Mouse (Mus musculus): ENCODE data around the gene Ing4. TPM values are rescaled to one million over a fixed set of nuclear protein-coding genes. Genes with fewer than 3 reads are reported as not detected.

Ing4 gene
- polyA plus RNA-seq, 1 experiment, result 52.2 TPM

- Histone ChIP-seq H3K4me1 (ENCODE audit: control insufficient read depth, insufficient read depth, low read length) (no peaks in the 10 kb centered on the region; the same call in 1 of the 2 replicates), H3K4me3 (ENCODE audit: insufficient read depth, low read length) (no peak overlapping the region), H3K27ac (ENCODE audit: insufficient read depth, low read length) (no peak overlapping the region)
- no peak for TF ChIP-seq CTCF (IDR thresholded peaks at IDR 0.05; ENCODE audit: borderline replicate concordance, insufficient read depth, low read length)
- TF ChIP-seq POLR2A (IDR thresholded peaks at IDR 0.05; ENCODE audit: low read depth, low read length), result no peak
These were observed 44.9 kb downstream of the Ing4 start for GRCm38 (mm10) chr6:125084424-125084823.

- Histone ChIP-seq H3K27ac (ENCODE audit: insufficient read depth, low read length) (no peak overlapping the region), H3K4me1 (ENCODE audit: control insufficient read depth, insufficient read depth, low read length) (no peaks in the 10 kb centered on the region; the same call in 1 of the 2 replicates), H3K4me3 (ENCODE audit: insufficient read depth, low read length) (no peak overlapping the region)
- no peak for TF ChIP-seq POLR2A (IDR thresholded peaks at IDR 0.05; ENCODE audit: low read depth, low read length)
- TF ChIP-seq CTCF (IDR thresholded peaks at IDR 0.05; ENCODE audit: borderline replicate concordance, insufficient read depth, low read length), result no peak
These were observed 48.4 kb downstream of the Ing4 start for GRCm38 (mm10) chr6:125087937-125088336.

- TF ChIP-seq CTCF (IDR thresholded peaks at IDR 0.05; ENCODE audit: borderline replicate concordance, insufficient read depth, low read length) (no peak), POLR2A (IDR thresholded peaks at IDR 0.05; ENCODE audit: low read depth, low read length) (no peak)
- no peak overlapping the region for H3K4me3 ChIP-seq (ENCODE audit: insufficient read depth, low read length)
- H3K4me1 ChIP-seq (ENCODE audit: control insufficient read depth, insufficient read depth, low read length), result no peaks in the 10 kb centered on the region; the same call in 1 of the 2 replicates
- H3K27ac ChIP-seq (ENCODE audit: insufficient read depth, low read length), result no peak overlapping the region; the same call in 1 of the 2 replicates
These were observed 49.2 kb downstream of the Ing4 start for GRCm38 (mm10) chr6:125088561-125089321.

- no peak overlapping the region for H3K27ac ChIP-seq (ENCODE audit: insufficient read depth, low read length)
- no peak overlapping the region for H3K4me3 ChIP-seq (ENCODE audit: insufficient read depth, low read length)
- no peaks in the 10 kb centered on the region for H3K4me1 ChIP-seq (ENCODE audit: control insufficient read depth, insufficient read depth, low read length)
- TF ChIP-seq POLR2A (IDR thresholded peaks at IDR 0.05; ENCODE audit: low read depth, low read length), result 0 out of 2 replicates have a peak, but pooled peaks have one; percentile 29
- TF ChIP-seq CTCF (IDR thresholded peaks at IDR 0.05; ENCODE audit: borderline replicate concordance, insufficient read depth, low read length), result no peak
These were observed 50.2 kb downstream of the Ing4 start for GRCm38 (mm10) chr6:125089521-125090321.

GRCm38 (mm10) chr6:125090341-125091085, 51.0 kb downstream of the Ing4 start:
- no peaks in the 10 kb centered on the region for H3K4me1 ChIP-seq (ENCODE audit: control insufficient read depth, insufficient read depth, low read length)
- H3K27ac ChIP-seq (ENCODE audit: insufficient read depth, low read length), result no peak overlapping the region
- no peak for TF ChIP-seq POLR2A (IDR thresholded peaks at IDR 0.05; ENCODE audit: low read depth, low read length)
- TF ChIP-seq CTCF (IDR thresholded peaks at IDR 0.05; ENCODE audit: borderline replicate concordance, insufficient read depth, low read length), result no peak
- no peak overlapping the region for H3K4me3 ChIP-seq (ENCODE audit: insufficient read depth, low read length)

GRCm38 (mm10) chr6:125092372-125092771, 52.8 kb downstream of the Ing4 start:
- no peak overlapping the region for H3K27ac ChIP-seq (ENCODE audit: insufficient read depth, low read length)

GRCm38 (mm10) chr6:125094843-125095242, 55.3 kb downstream of the Ing4 start:
- H3K27ac ChIP-seq (ENCODE audit: insufficient read depth, low read length), result no peak overlapping the region
- no peak for TF ChIP-seq CTCF (IDR thresholded peaks at IDR 0.05; ENCODE audit: borderline replicate concordance, insufficient read depth, low read length)
- TF ChIP-seq POLR2A (IDR thresholded peaks at IDR 0.05; ENCODE audit: low read depth, low read length), result no peak
- H3K4me3 ChIP-seq (ENCODE audit: insufficient read depth, low read length), result no peak overlapping the region
- H3K4me1 ChIP-seq (ENCODE audit: control insufficient read depth, insufficient read depth, low read length), result peaks cover 12% of the 10 kb centered on the region

More at GRCm38 (mm10) chr6:125092372-125092771, 52.8 kb downstream of the Ing4 start:
- H3K4me3 ChIP-seq (ENCODE audit: insufficient read depth, low read length), result no peak overlapping the region
- H3K4me1 ChIP-seq (ENCODE audit: control insufficient read depth, insufficient read depth, low read length), result no peaks in the 10 kb centered on the region
- TF ChIP-seq CTCF (IDR thresholded peaks at IDR 0.05; ENCODE audit: borderline replicate concordance, insufficient read depth, low read length) (no peak), POLR2A (IDR thresholded peaks at IDR 0.05; ENCODE audit: low read depth, low read length) (no peak)

- H3K4me1 ChIP-seq (ENCODE audit: control insufficient read depth, insufficient read depth, low read length), result peaks cover 12% of the 10 kb centered on the region
- peak; percentile 92 for TF ChIP-seq POLR2A (IDR thresholded peaks at IDR 0.05; ENCODE audit: low read depth, low read length)
- no peak for TF ChIP-seq CTCF (IDR thresholded peaks at IDR 0.05; ENCODE audit: borderline replicate concordance, insufficient read depth, low read length)
These were observed 56.1 kb downstream of the Ing4 start, which contains the start of gene Chd4 for GRCm38 (mm10) chr6:125095391-125096278. TSS of gene Chd4 (plus strand) at chr6:125095981.

More at GRCm38 (mm10) chr6:125095391-125096278, 56.1 kb downstream of the Ing4 start, which contains the start of gene Chd4:
- H3K27ac ChIP-seq (ENCODE audit: insufficient read depth, low read length), result peak within 1 kb of the TSS; percentile 86
- peak within 1 kb of the TSS; percentile 99 for H3K4me3 ChIP-seq (ENCODE audit: insufficient read depth, low read length)
